Mouse (Mus musculus): Measurements from ENCODE around the gene Oxt. TPM values are rescaled to one million over a fixed set of nuclear protein-coding genes. Genes with fewer than 3 reads are reported as not detected.

Oxt gene
- polyA plus RNA-seq, 1 experiment from 2014 or later: not detected

DNA sequence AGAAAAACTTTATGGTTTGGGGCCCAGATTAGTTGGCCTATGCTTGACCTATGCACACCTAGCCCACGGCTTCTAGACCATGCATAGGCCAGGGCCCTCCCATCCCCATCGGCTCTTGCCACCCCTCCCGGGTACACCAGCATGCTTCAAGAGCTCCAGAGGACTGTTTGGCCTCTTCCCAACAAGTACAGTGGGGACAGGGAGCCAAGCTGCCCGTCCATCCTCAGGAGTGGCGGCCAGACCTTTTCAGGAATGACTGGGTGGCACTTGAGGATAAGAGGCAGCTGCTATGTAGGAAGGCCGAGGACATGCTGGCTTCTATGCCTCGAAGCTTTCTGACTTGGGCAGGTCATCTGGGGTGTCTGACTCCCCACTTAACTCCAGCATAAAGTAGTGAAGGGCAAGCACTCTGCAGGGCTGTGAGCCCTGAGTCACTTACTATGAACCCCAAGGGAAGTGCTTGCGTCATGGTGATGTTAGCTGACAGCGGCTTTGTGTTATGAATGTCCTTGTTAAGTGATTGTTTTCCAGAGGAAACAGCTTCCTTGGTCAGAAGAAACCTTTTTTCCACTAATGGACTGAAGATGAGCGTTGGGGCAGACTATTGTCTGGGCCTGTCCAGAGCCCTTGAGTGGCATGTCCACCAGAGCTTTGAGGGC is 8.1 kb downstream of the Oxt start:
- H3K27me3 ChIP-seq (ENCODE audit: control insufficient read depth, insufficient read depth, low read depth, low read length): peaks cover 39% of the 10 kb centered on the region
- H3K27ac ChIP-seq (ENCODE audit: low read length): no peak overlapping the region
- H3K4me3 ChIP-seq (ENCODE audit: low read length): no peak overlapping the region
- no peak overlapping the region for H3K9ac ChIP-seq (ENCODE audit: low read length)
- H3K36me3 ChIP-seq (ENCODE audit: control insufficient read depth, insufficient read depth, low read length): no peaks in the 10 kb centered on the region
- 47% methylated on average over 10 of the region's 10 CpGs for WGBS
- H3K4me2 ChIP-seq (ENCODE audit: low read depth, low read length): no peak overlapping the region
- H3K9me3 ChIP-seq (ENCODE audit: control insufficient read depth, low read length): no peaks in the 10 kb centered on the region
- H3K4me1 ChIP-seq (replicated peaks; ENCODE audit: control insufficient read depth, insufficient read depth, low read length): peaks cover 6% of the 10 kb centered on the region
- peak; percentile 56 for ATAC-seq (ENCODE audit: low read depth)

- Histone ChIP-seq H3K36me3 (ENCODE audit: control insufficient read depth, insufficient read depth, low read length) (no peaks in the 10 kb centered on the region; the same call in 1 of the 2 replicates), H3K9me3 (ENCODE audit: control insufficient read depth, low read length) (no peaks in the 10 kb centered on the region), H3K9ac (ENCODE audit: low read length) (no peak overlapping the region), H3K4me1 (replicated peaks; ENCODE audit: control insufficient read depth, insufficient read depth, low read length) (no peaks in the 10 kb centered on the region), H3K27me3 (ENCODE audit: control insufficient read depth, insufficient read depth, low read depth, low read length) (peaks cover 20% of the 10 kb centered on the region), H3K4me2 (ENCODE audit: low read depth, low read length) (no peak overlapping the region), H3K27ac (ENCODE audit: low read length) (no peak overlapping the region), H3K4me3 (ENCODE audit: low read length) (no peak overlapping the region)
- 84% methylated on average over 6 of the region's 6 CpGs for WGBS
- no peak for ATAC-seq (ENCODE audit: low read depth)
Measured at GRCm38 (mm10) chr2:130586016-130586415, 10.0 kb downstream of the Oxt start.

DNA sequence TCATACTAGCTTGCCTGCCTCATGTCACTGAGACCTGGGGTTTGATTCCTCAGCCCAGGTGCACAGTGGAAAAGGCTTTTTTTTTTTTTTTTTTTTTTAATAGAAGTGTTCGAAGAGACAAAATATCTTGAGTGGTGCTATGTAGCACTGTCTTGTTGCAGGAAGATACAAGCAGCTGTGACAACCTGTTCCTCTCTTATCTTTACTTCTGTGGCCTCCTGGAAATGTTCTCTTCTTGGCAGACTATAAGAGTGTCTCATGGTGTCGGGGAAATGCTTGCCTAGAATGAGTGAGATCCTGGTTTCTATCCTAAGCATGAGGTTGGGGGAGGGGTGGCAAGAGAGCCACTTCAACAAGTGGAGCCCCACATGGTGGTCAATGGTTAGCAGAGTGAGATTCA is 12.4 kb downstream of the Oxt start:
- no peak for ATAC-seq (ENCODE audit: low read depth)
- Histone ChIP-seq H3K4me1 (replicated peaks; ENCODE audit: control insufficient read depth, insufficient read depth, low read length) (no peaks in the 10 kb centered on the region), H3K36me3 (ENCODE audit: control insufficient read depth, insufficient read depth, low read length) (no peaks in the 10 kb centered on the region; the same call in none of the 2 replicates), H3K9ac (ENCODE audit: low read length) (no peak overlapping the region), H3K4me2 (ENCODE audit: low read depth, low read length) (no peak overlapping the region), H3K9me3 (ENCODE audit: control insufficient read depth, low read length) (no peaks in the 10 kb centered on the region), H3K27ac (ENCODE audit: low read length) (no peak overlapping the region), H3K4me3 (ENCODE audit: low read length) (no peak overlapping the region), H3K27me3 (ENCODE audit: control insufficient read depth, insufficient read depth, low read depth, low read length) (peaks cover under 1% of the 10 kb centered on the region; the same call in 1 of the 2 replicates)
- WGBS: 66% methylated on average over 2 of the region's 2 CpGs

- no peak for ATAC-seq (ENCODE audit: low read depth)
- no peaks in the 10 kb centered on the region for H3K9me3 ChIP-seq (ENCODE audit: control insufficient read depth, low read length)
- H3K4me1 ChIP-seq (replicated peaks; ENCODE audit: control insufficient read depth, insufficient read depth, low read length): no peaks in the 10 kb centered on the region
- WGBS: 60% methylated on average over 4 of the region's 4 CpGs
- no peak overlapping the region for H3K4me2 ChIP-seq (ENCODE audit: low read depth, low read length)
- H3K27ac ChIP-seq (ENCODE audit: low read length): no peak overlapping the region
- H3K4me3 ChIP-seq (ENCODE audit: low read length): no peak overlapping the region
- H3K36me3 ChIP-seq (ENCODE audit: control insufficient read depth, insufficient read depth, low read length): no peaks in the 10 kb centered on the region; the same call in none of the 2 replicates
- no peak overlapping the region for H3K9ac ChIP-seq (ENCODE audit: low read length)
- no peaks in the 10 kb centered on the region for H3K27me3 ChIP-seq (ENCODE audit: control insufficient read depth, insufficient read depth, low read depth, low read length)
Measured at GRCm38 (mm10) chr2:130589157-130589556, 13.2 kb downstream of the Oxt start.

GRCm38 (mm10) chr2:130589761-130590160 is 13.8 kb downstream of the Oxt start:
- Histone ChIP-seq H3K4me3 (ENCODE audit: low read length) (no peak overlapping the region), H3K36me3 (ENCODE audit: control insufficient read depth, insufficient read depth, low read length) (peaks cover 2% of the 10 kb centered on the region), H3K9me3 (ENCODE audit: control insufficient read depth, low read length) (no peaks in the 10 kb centered on the region), H3K4me2 (ENCODE audit: low read depth, low read length) (no peak overlapping the region), H3K4me1 (replicated peaks; ENCODE audit: control insufficient read depth, insufficient read depth, low read length) (no peaks in the 10 kb centered on the region), H3K27ac (ENCODE audit: low read length) (no peak overlapping the region), H3K27me3 (ENCODE audit: control insufficient read depth, insufficient read depth, low read depth, low read length) (no peaks in the 10 kb centered on the region), H3K9ac (ENCODE audit: low read length) (no peak overlapping the region)
- 85% methylated on average over 2 of the region's 2 CpGs for WGBS
- ATAC-seq (ENCODE audit: low read depth): 0 out of 2 replicates have a peak, but pooled peaks have one; percentile 10

GRCm38 (mm10) chr2:130591016-130591415 is 15.0 kb downstream of the Oxt start:
- 87% methylated on average over 2 of the region's 2 CpGs for WGBS
- Histone ChIP-seq H3K4me3 (ENCODE audit: low read length) (no peak overlapping the region), H3K36me3 (ENCODE audit: control insufficient read depth, insufficient read depth, low read length) (peaks cover 4% of the 10 kb centered on the region), H3K9me3 (ENCODE audit: control insufficient read depth, low read length) (no peaks in the 10 kb centered on the region), H3K27ac (ENCODE audit: low read length) (no peak overlapping the region), H3K4me1 (replicated peaks; ENCODE audit: control insufficient read depth, insufficient read depth, low read length) (no peaks in the 10 kb centered on the region), H3K9ac (ENCODE audit: low read length) (no peak overlapping the region), H3K4me2 (ENCODE audit: low read depth, low read length) (no peak overlapping the region), H3K27me3 (ENCODE audit: control insufficient read depth, insufficient read depth, low read depth, low read length) (no peaks in the 10 kb centered on the region)
- ATAC-seq (ENCODE audit: low read depth): no peak

DNA sequence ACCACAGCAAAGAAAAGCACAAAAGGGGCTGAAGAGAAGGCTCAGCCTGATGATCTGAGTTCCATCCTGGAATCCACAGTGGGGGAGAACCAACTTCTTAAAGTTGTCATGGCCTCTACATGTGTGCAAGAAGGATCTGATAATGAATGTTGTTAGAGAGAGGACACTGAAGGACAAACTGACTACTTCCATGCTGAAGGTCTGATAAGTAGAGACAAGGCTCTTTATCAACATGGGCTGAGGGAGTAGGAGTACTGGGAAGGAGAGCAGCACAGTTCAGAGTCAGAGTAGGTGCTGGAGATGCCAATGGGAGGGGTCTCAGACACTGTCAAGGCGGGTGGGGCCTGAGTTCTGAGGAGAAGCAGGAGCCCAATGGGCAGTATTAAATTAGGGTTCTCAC is 19.6 kb downstream of the Oxt start:
- WGBS: 94% methylated on average over 1 of the region's 1 CpGs
- peaks cover 29% of the 10 kb centered on the region for H3K36me3 ChIP-seq (ENCODE audit: control insufficient read depth, insufficient read depth, low read length)

GRCm38 (mm10) chr2:130597601-130598010 is 21.6 kb downstream of the Oxt start:
- H3K4me1 ChIP-seq (replicated peaks; ENCODE audit: control insufficient read depth, insufficient read depth, low read length): no peaks in the 10 kb centered on the region
- no peak overlapping the region for H3K9ac ChIP-seq (ENCODE audit: low read length)
- H3K4me3 ChIP-seq (ENCODE audit: low read length): no peak overlapping the region
- no peaks in the 10 kb centered on the region for H3K9me3 ChIP-seq (ENCODE audit: control insufficient read depth, low read length)
- 0 out of 2 replicates have a peak, but pooled peaks have one; percentile 13 for ATAC-seq (ENCODE audit: low read depth)
- 14% methylated on average over 1 of the region's 1 CpGs for WGBS
- peaks cover 29% of the 10 kb centered on the region for H3K36me3 ChIP-seq (ENCODE audit: control insufficient read depth, insufficient read depth, low read length)
- no peak overlapping the region for H3K4me2 ChIP-seq (ENCODE audit: low read depth, low read length)
- no peak overlapping the region for H3K27ac ChIP-seq (ENCODE audit: low read length)
- no peaks in the 10 kb centered on the region for H3K27me3 ChIP-seq (ENCODE audit: control insufficient read depth, insufficient read depth, low read depth, low read length)

More for the DNA sequence above, 19.6 kb downstream of the Oxt start:
- Histone ChIP-seq H3K4me1 (replicated peaks; ENCODE audit: control insufficient read depth, insufficient read depth, low read length) (no peaks in the 10 kb centered on the region), H3K9ac (ENCODE audit: low read length) (no peak overlapping the region), H3K4me2 (ENCODE audit: low read depth, low read length) (no peak overlapping the region), H3K27me3 (ENCODE audit: control insufficient read depth, insufficient read depth, low read depth, low read length) (no peaks in the 10 kb centered on the region), H3K9me3 (ENCODE audit: control insufficient read depth, low read length) (no peaks in the 10 kb centered on the region), H3K4me3 (ENCODE audit: low read length) (no peak overlapping the region), H3K27ac (ENCODE audit: low read length) (no peak overlapping the region)
- no peak for ATAC-seq (ENCODE audit: low read depth)

DNA sequence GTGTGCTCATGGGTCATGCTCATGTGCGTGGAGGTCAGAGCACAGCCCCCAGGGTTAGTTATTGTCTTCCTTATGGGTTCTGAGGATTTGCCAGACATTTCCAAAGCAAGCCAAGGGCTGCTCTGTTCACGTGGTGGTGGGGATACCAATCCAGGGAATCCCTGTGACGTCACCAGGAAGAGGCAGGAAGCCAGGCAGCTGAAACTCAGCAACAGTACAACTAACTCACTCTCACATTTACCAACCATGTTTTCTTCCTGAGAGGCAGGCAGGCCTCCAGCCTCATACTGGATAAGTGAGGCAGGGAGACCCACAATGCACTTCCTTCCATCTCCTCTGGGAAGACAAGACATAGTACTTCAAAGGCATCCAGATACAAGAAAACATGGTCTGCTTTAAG is 22.4 kb downstream of the Oxt start:
- H3K27me3 ChIP-seq (ENCODE audit: control insufficient read depth, insufficient read depth, low read depth, low read length): no peaks in the 10 kb centered on the region
- no peak overlapping the region for H3K4me3 ChIP-seq (ENCODE audit: low read length)
- H3K9ac ChIP-seq (ENCODE audit: low read length): no peak overlapping the region
- H3K4me2 ChIP-seq (ENCODE audit: low read depth, low read length): no peak overlapping the region
- H3K27ac ChIP-seq (ENCODE audit: low read length): no peak overlapping the region
- no peak for ATAC-seq (ENCODE audit: low read depth)
- peaks cover 29% of the 10 kb centered on the region for H3K36me3 ChIP-seq (ENCODE audit: control insufficient read depth, insufficient read depth, low read length)
- H3K4me1 ChIP-seq (replicated peaks; ENCODE audit: control insufficient read depth, insufficient read depth, low read length): no peaks in the 10 kb centered on the region
- 82% methylated on average over 3 of the region's 3 CpGs for WGBS
- H3K9me3 ChIP-seq (ENCODE audit: control insufficient read depth, low read length): no peaks in the 10 kb centered on the region

Measured in lung, embryonic 16.5 days (tissue).